In the genomic region with DNA sequence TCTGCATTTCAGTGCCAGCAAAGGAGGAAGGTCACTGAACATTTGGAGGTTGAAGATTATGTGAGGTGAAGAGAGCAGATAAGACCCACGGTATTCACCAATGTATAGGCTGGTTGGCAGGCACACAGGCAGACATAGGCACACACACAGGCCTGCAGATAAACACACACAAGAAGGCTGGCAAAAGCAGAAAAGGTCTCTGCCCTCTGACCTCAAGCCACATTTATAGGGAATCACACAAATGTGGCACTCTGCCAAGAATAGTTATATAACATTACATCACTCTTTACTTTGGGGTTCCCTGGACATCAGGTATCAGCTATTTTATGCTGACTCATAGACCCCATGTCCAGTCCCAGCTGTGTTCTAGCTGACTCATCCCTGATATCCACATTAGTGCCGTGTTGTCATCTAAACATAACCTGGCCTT, we compare ENCODE assay signal across 11 mouse cellular contexts.
A peak's percentile ranks its signal among the peaks of the same experiment; 100 is the strongest.
DNase-seq lines count a peak whose midpoint lies in the region; ATAC-seq and TF ChIP-seq lines count a peak whose summit lies in the region.
"Had no signal": no experiment of that assay in that cellular context is flagged by ENCODE, and none has a peak within 500 bp of the region (broad histone marks: within the 10 kb centered on the region; RNA-seq: fewer than 3 reads in every experiment).

No protein-coding gene starts in this region.

- 8% methylated on average over 2 of the region's 2 CpGs for WGBS in liver, embryonic 14.5 days (ENCODE audit: insufficient replicate concordance)
- 89% methylated on average over 2 of the region's 2 CpGs for WGBS in forebrain, embryonic 12.5 days

- no peaks in the 10 kb centered on the region for H3K27me3 ChIP-seq in C2C12 (ENCODE audit: control insufficient read depth, insufficient read depth, insufficient read length)
- H3K27me3 ChIP-seq in liver, embryonic 14.5 days (ENCODE audit: control insufficient read depth, insufficient read depth, low read length), result no peaks in the 10 kb centered on the region
- H3K27me3 ChIP-seq in forebrain, embryonic 12.5 days, result no peaks in the 10 kb centered on the region
- H3K27me3 ChIP-seq: limb, embryonic 12.5 days had no signal

- peak overlapping the region; percentile 77 for H3K9ac ChIP-seq in liver, embryonic 14.5 days (replicated peaks)
- no peak overlapping the region for H3K9ac ChIP-seq in forebrain, embryonic 12.5 days
- H3K9ac ChIP-seq: limb, embryonic 12.5 days had no signal

- H3ac ChIP-seq in C2C12 (ENCODE audit: control insufficient read depth, insufficient read length, low read depth), result no peak overlapping the region

- H3K27ac ChIP-seq in liver, embryonic 14.5 days, result peak overlapping the region; percentile 100
- no peak overlapping the region for H3K27ac ChIP-seq in forebrain, embryonic 12.5 days

- peak overlapping the region; percentile 72 for H3K4me2 ChIP-seq in liver, embryonic 14.5 days (ENCODE audit: low read depth)
- H3K4me2 ChIP-seq in forebrain, embryonic 12.5 days, result no peak overlapping the region
- H3K4me2 ChIP-seq: limb, embryonic 12.5 days had no signal

- H3K36me3 ChIP-seq in C2C12 (ENCODE audit: control insufficient read depth, insufficient read depth), result peaks cover 11% of the 10 kb centered on the region
- H3K36me3 ChIP-seq in liver, embryonic 14.5 days (replicated peaks; ENCODE audit: control insufficient read depth, insufficient read depth, low read depth), result no peaks in the 10 kb centered on the region
- H3K36me3 ChIP-seq in forebrain, embryonic 12.5 days (replicated peaks), result peaks cover 5% of the 10 kb centered on the region

- no peak overlapping the region for H3K4me3 ChIP-seq in C2C12 (ENCODE audit: insufficient read depth, poor library complexity, severe bottlenecking)
- H3K4me3 ChIP-seq in liver, embryonic 14.5 days (ENCODE audit: insufficient read depth in 1 of 2, low read depth in 2 of 2, low read length in 2 of 2), result peak overlapping the region in 1 of 2 experiments; percentile 39; a peak in 2 of 4 replicates
- H3K4me3 ChIP-seq in forebrain, embryonic 12.5 days (replicated peaks), result no peak overlapping the region
- H3K4me3 ChIP-seq: limb, embryonic 12.5 days had no signal

- H3K9me3 ChIP-seq in liver, embryonic 14.5 days (ENCODE audit: control insufficient read depth, low read length), result no peaks in the 10 kb centered on the region
- no peaks in the 10 kb centered on the region for H3K9me3 ChIP-seq in forebrain, embryonic 12.5 days
- H3K9me3 ChIP-seq: limb, embryonic 12.5 days had no signal

- H3K79me2 ChIP-seq in C2C12 (ENCODE audit: control insufficient read depth, insufficient read depth), result no peaks in the 10 kb centered on the region

- peaks cover 51 to 54% of the 10 kb centered on the region in 2 experiments for H3K4me1 ChIP-seq in liver, embryonic 14.5 days (replicated peaks; ENCODE audit: control insufficient read depth in 2 of 2, insufficient read depth in 2 of 2, low read length in 1 of 2)
- H3K4me1 ChIP-seq in forebrain, embryonic 12.5 days, result no peaks in the 10 kb centered on the region
- H3K4me1 ChIP-seq: limb, embryonic 12.5 days had no signal

- TF ChIP-seq EP300 in liver, embryonic 14.5 days (IDR thresholded peaks at IDR 0.05; ENCODE audit: low read depth), result peak; percentile 86

- DNase-seq in cerebellum, adult 9-10 months, result peak; percentile 15
- no peak for DNase-seq in cerebellum, postnatal 4 days (ENCODE audit: low spot score in 2 of 2)
- peak; percentile 20 for DNase-seq in c-Kit-positive CD71-negative TER-119-negative erythroid progenitor cells, embryonic 14.5 days (ENCODE audit: low read depth)
- DNase-seq in liver, embryonic 14.5 days (ENCODE audit: low read depth in 3 of 3, low spot score in 3 of 3), result peak; percentile 81 to 85 (median 83)
- DNase-seq in ovary, postnatal 10 days (ENCODE audit: low spot score), result no peak
- DNase-seq in kidney, postnatal 10 days, result no peak
- DNase-seq: cerebellum, adult 18-20 months; kidney, adult 18-20 months had no signal

- ATAC-seq in liver, embryonic 14.5 days (ENCODE audit: insufficient read depth), result peak; percentile 91
- no peak for ATAC-seq in forebrain, embryonic 12.5 days (ENCODE audit: low FRiP score)

- no peak for TF ChIP-seq CTCF in C2C12 (IDR thresholded peaks at IDR 0.05; ENCODE audit: control insufficient read depth, insufficient read depth, insufficient read length)
- no peak for TF ChIP-seq CTCF in liver, embryonic 14.5 days (IDR thresholded peaks at IDR 0.05; ENCODE audit: low read depth)

- H3K79me3 ChIP-seq in C2C12 (ENCODE audit: low read depth), result no peaks in the 10 kb centered on the region

TF ChIP-seq in C2C12, 6 proteins besides CTCF, POLR2A, EP300 and RAD21:
- TF ChIP-seq CEBPB (IDR thresholded peaks at IDR 0.05; ENCODE audit: low read depth) (no peak), MYOD1 (IDR thresholded peaks at IDR 0.05; ENCODE audit: control insufficient read depth, insufficient read length, low read depth) (peak; percentile 82), FOSL1 (IDR thresholded peaks at IDR 0.05; ENCODE audit: insufficient read depth, low read length, poor library complexity, severe bottlenecking) (peak; percentile 47), MAX (IDR thresholded peaks at IDR 0.05) (no peak), MYOG (IDR thresholded peaks at IDR 0.05; ENCODE audit: control insufficient read depth, extremely low read depth, insufficient read length) (no peak), USF1 (IDR thresholded peaks at IDR 0.05; ENCODE audit: low read depth) (peak; percentile 9)

Comparison
In these comparisons a context has a peak if more than half of its experiments do, and no peak if none do; other contexts are left out.
1. DNase-seq: peak in cerebellum, adult 9-10 months (single experiment), c-Kit-positive CD71-negative TER-119-negative erythroid progenitor cells, embryonic 14.5 days (single experiment) and liver, embryonic 14.5 days (3 of 3); none in cerebellum, postnatal 4 days (0 of 2), ovary, postnatal 10 days (single experiment) and kidney, postnatal 10 days (single experiment).